Mouse (Mus musculus): ENCODE results near the gene Kmt2e.

DNA sequence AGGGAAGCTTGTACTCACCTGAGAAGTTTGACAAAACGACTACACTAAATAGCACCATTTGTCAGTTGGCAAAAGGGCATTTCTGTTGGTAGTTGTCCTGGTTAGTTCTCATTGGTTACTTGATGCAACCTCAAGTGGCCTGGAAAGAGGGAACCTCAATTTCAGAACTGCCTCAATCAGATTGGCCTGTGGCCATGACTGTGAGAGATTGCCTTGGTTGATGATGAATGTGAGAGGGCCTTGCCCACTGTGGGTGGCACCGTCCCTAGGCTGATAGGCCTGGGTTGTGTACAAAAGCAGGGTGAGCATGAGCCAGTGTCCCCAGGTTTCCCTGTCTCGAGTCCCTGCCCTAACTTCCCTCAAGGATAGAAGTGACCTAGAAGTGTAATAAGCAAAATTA lies 33.4 kb upstream of the Kmt2e start:
- TF ChIP-seq CTCF (IDR thresholded peaks at IDR 0.05; ENCODE audit: low read depth, low read length) (no peak), POLR2A (IDR thresholded peaks at IDR 0.05; ENCODE audit: insufficient read depth, low read length) (no peak), EP300 (IDR thresholded peaks at IDR 0.05; ENCODE audit: insufficient read depth, low read depth, low read length) (no peak)
